Mouse (Mus musculus) hindbrain, embryonic 11.5 days (tissue): ENCODE measurements around the gene Tns3. TPM values are rescaled to one million over a fixed set of nuclear protein-coding genes. Genes with fewer than 3 reads are reported as not detected.

Experiments
- ATAC-seq: fragments of 200-750 bp; cut with Nextera tagmentation; 2 replicates; pipeline ENCODE4 v1.8.0; 2017; ENCODE audit warnings: mild to moderate bottlenecking, moderate TSS enrichment, moderate library complexity; ENCODE audit not compliant: low FRiP score
- DNase-seq: peaks from one replicate; pipeline ENCODE4 v3.0.0-alpha.2; 2015; ENCODE audit warnings: low spot score
- H3K27ac ChIP-seq: fragments of 300-500 bp; sonication (generic); 2 replicates; pipeline ENCODE4 v1.5.1; 2014; ENCODE audit warnings: mild to moderate bottlenecking, low read depth, low read length
- H3K27me3 ChIP-seq: fragments of 300-500 bp; sonication (generic); 2 replicates; pipeline ENCODE4 v1.6.1; 2014; ENCODE audit warnings: mild to moderate bottlenecking, low read length, moderate library complexity, mixed read lengths; ENCODE audit not compliant: control insufficient read depth, insufficient read depth
- H3K36me3 ChIP-seq: fragments of 300-500 bp; sonication (generic); 2 replicates; pipeline ENCODE4 v1.6.1; 2014; ENCODE audit warnings: mild to moderate bottlenecking, low read length, moderate library complexity, mixed read lengths; ENCODE audit not compliant: control insufficient read depth, insufficient read depth
- H3K4me1 ChIP-seq: fragments of 300-500 bp; sonication (generic); replicated peaks from 2 replicates; pipeline ENCODE4 v1.6.1; 2014; ENCODE audit warnings: low read length, mixed read lengths; ENCODE audit not compliant: control insufficient read depth, insufficient read depth
- H3K4me2 ChIP-seq: fragments of 300-500 bp; sonication (generic); replicated peaks from 2 replicates; pipeline ENCODE4 v1.6.1; 2014; ENCODE audit warnings: mild to moderate bottlenecking, low read depth, low read length
- H3K4me3 ChIP-seq: fragments of 300-500 bp; sonication (generic); 2 replicates; pipeline ENCODE4 v1.5.1; 2014; ENCODE audit warnings: low read depth, low read length
- H3K9ac ChIP-seq: fragments of 300-500 bp; sonication (generic); 2 replicates; pipeline ENCODE4 v1.6.1; 2014; ENCODE audit warnings: low read depth, low read length
- H3K9me3 ChIP-seq: fragments of 300-500 bp; sonication (generic); 2 replicates; pipeline ENCODE4 v1.6.1; 2016; ENCODE audit warnings: low read length; ENCODE audit not compliant: control insufficient read depth
- WGBS: fragments of 180-500 bp; shearing (Covaris S2); extraction: QIAGEN DNeasy Blood & Tissue Kit; methylation state at CpG from one replicate; pipeline ENCODE4 v1.1.7; 2014; 5-methylcytosine and 5-hydroxymethylcytosine counted together
- polyA plus RNA-seq: library from polyadenylated mRNA; unstranded; fragments of >200 nt; fragmentation: Nextera tagmentation; extraction: Ambion mirVana; gene quantifications from 2 replicates; pipeline ENCODE4 v1.2.1, GENCODE M21; 2014

Gene Tns3
- polyA plus RNA-seq, 1 experiment from 2014 or later, result 9.5 TPM

GRCm38 (mm10) chr11:8586996-8587644 is 77.2 kb downstream of the Tns3 start:
- no peaks in the 10 kb centered on the region for H3K9me3 ChIP-seq
- DNase-seq (no peak), ATAC-seq (no peak)
- H3K27me3 ChIP-seq, result no peaks in the 10 kb centered on the region
- no peak overlapping the region for H3K4me3 ChIP-seq
- WGBS, result 52% methylated on average over 10 of the region's 10 CpGs
- H3K4me1 ChIP-seq, result no peaks in the 10 kb centered on the region
- no peak overlapping the region for H3K27ac ChIP-seq
- H3K9ac ChIP-seq, result no peak overlapping the region
- no peak overlapping the region for H3K4me2 ChIP-seq
- no peaks in the 10 kb centered on the region for H3K36me3 ChIP-seq

DNA sequence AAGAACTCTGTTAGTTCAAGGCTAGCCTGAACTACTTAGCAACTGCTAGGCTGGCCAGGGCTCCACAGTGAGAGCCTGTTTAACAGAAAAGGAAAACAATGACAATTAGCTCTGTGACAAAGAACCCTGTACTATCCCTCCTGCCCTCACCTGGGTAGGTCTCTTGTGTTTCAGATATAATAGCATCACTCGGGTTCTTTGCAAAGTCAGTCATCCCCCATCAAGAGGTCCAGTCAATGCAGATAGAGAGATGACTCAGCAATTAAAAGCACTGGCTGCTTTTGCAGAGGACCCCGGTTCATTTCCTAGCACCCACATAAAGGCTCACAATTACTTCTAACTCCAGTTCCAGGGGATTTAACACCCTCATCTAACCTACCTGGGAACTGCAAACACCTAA is 78.0 kb downstream of the Tns3 start:
- no peak for DNase-seq
- Histone ChIP-seq H3K9me3 (no peaks in the 10 kb centered on the region), H3K36me3 (no peaks in the 10 kb centered on the region), H3K4me3 (no peak overlapping the region), H3K27me3 (no peaks in the 10 kb centered on the region), H3K9ac (no peak overlapping the region), H3K4me2 (no peak overlapping the region), H3K4me1 (no peaks in the 10 kb centered on the region), H3K27ac (no peak overlapping the region)
- ATAC-seq, result no peak
- WGBS, result 79% methylated on average over 2 of the region's 2 CpGs

DNA sequence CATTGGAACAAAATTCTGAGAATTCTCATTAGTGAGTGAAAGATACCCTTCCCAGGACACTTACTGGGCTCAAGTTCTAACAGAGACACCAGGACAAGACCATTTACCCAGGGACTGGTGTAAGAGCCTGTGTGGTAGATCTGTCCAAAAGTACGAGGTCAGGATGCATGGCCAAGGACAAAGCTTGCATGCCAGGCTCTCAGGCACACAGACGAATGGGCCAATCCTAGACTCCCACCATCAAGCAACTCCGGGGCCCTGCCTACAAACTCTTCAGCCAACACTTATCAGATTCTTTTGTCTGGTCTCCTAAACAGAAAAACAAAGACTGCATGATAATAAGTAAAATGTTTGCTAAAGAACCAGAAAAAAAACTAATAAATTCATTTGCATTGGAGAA is 78.6 kb downstream of the Tns3 start:
- Histone ChIP-seq H3K4me1 (no peaks in the 10 kb centered on the region), H3K27me3 (no peaks in the 10 kb centered on the region), H3K36me3 (no peaks in the 10 kb centered on the region), H3K9ac (no peak overlapping the region), H3K9me3 (no peaks in the 10 kb centered on the region), H3K27ac (no peak overlapping the region), H3K4me2 (no peak overlapping the region), H3K4me3 (no peak overlapping the region)
- no peak for DNase-seq
- WGBS, result 80% methylated on average over 3 of the region's 3 CpGs
- ATAC-seq, result no peak

DNA sequence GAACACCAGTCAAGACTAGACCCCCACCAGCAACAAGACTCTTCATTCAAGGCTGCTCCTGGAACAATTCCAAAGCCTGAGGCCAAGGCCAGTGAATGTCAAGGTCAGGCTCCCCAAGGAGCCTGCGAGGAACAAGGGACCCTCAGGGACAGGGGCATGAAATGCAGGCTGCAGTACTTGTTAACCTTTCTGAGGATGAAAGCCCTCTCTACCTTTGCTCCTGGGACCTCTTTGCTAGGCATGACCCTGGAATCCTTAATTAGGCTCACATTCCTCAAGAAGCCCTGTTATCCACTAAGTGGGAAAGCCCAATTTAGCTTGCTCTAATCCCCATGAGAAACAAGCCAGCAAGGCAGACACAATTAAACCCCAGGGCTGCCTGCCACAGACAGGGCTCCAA is 79.4 kb downstream of the Tns3 start:
- no peaks in the 10 kb centered on the region for H3K9me3 ChIP-seq
- 50% methylated on average over 1 of the region's 1 CpGs for WGBS
- no peak overlapping the region for H3K4me2 ChIP-seq
- no peak overlapping the region for H3K4me3 ChIP-seq
- no peaks in the 10 kb centered on the region for H3K36me3 ChIP-seq
- H3K9ac ChIP-seq, result no peak overlapping the region
- ATAC-seq (no peak), DNase-seq (no peak)
- H3K4me1 ChIP-seq, result no peaks in the 10 kb centered on the region
- no peaks in the 10 kb centered on the region for H3K27me3 ChIP-seq
- H3K27ac ChIP-seq, result no peak overlapping the region

GRCm38 (mm10) chr11:8584307-8584706 is 80.0 kb downstream of the Tns3 start:
- WGBS, result 79% methylated on average over 2 of the region's 2 CpGs
- H3K9me3 ChIP-seq, result no peaks in the 10 kb centered on the region
- H3K4me1 ChIP-seq, result no peaks in the 10 kb centered on the region
- no peak overlapping the region for H3K27ac ChIP-seq
- DNase-seq (no peak), ATAC-seq (no peak)
- no peak overlapping the region for H3K9ac ChIP-seq
- no peaks in the 10 kb centered on the region for H3K36me3 ChIP-seq
- H3K4me3 ChIP-seq, result no peak overlapping the region
- H3K4me2 ChIP-seq, result no peak overlapping the region
- no peaks in the 10 kb centered on the region for H3K27me3 ChIP-seq

DNA sequence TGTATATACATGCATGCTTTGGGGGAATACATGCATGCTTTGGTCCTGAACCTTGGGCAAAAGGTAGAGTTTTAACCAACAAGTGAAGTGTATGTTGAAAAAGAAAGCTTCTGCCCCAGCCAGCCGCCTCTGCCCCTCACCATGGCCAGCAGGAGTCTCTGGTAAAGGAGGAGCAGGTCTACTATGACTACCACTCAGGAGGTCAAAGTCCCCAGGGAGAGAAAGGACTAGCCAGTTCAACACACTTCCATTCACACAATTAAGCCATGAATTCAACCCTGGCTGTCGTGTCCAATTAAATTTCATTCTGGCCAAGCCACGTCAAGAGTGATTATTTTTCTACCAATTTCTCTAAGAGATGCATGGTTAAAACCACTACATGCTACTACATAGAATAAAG is 81.2 kb downstream of the Tns3 start:
- H3K36me3 ChIP-seq, result no peaks in the 10 kb centered on the region

DNA sequence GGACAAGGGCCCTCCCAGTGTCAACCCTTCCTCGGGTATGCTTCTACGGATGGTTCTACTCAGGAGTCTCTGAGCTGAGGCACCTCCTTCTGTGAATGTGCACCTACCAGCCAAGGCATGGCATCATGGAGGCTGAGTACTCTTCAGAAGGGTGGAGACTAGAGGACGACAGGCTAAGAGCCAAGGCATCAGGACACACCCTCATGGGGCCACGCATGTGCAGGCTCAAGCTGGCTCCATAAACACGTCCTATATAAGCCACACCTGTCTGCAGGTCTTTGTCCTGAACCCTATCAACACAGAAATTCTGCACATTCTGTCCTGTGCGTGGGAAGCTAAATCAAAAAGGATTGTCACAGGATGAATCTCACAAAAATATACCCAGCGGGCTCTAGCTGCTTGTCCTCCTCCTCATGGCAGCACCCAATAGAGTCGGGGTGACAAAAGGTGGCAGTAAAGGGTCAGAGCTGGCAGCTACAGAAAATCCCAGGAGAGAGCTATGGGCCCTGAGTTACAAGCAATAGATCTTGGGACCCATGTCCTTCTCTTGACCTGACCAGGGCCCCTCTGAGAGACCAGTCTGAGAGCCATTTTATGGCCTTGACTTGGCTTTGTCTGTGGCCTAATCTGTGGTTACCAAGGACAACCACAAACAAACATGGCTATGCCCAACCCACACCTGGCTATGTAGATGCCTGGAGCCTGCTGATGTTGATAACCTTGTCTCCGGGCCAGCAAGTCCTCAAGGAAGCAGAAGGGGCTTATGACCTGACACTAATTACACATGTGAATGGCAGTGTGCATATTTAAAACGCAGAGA is 82.0 kb downstream of the Tns3 start:
- Histone ChIP-seq H3K4me1 (no peaks in the 10 kb centered on the region), H3K36me3 (no peaks in the 10 kb centered on the region), H3K27me3 (no peaks in the 10 kb centered on the region), H3K27ac (no peak overlapping the region), H3K4me2 (no peak overlapping the region), H3K9me3 (no peaks in the 10 kb centered on the region), H3K9ac (no peak overlapping the region), H3K4me3 (no peak overlapping the region)
- DNase-seq, result no peak
- ATAC-seq, result no peak
- WGBS, result 94% methylated on average over 10 of the region's 10 CpGs

More for the DNA sequence above, 81.2 kb downstream of the Tns3 start:
- Histone ChIP-seq H3K4me2 (no peak overlapping the region), H3K9ac (no peak overlapping the region), H3K4me1 (no peaks in the 10 kb centered on the region), H3K27ac (no peak overlapping the region), H3K9me3 (no peaks in the 10 kb centered on the region), H3K27me3 (no peaks in the 10 kb centered on the region), H3K4me3 (no peak overlapping the region)
- 93% methylated on average over 3 of the region's 3 CpGs for WGBS
- no peak for ATAC-seq
- DNase-seq, result no peak

- H3K36me3 ChIP-seq, result no peaks in the 10 kb centered on the region
- no peak for DNase-seq
- no peaks in the 10 kb centered on the region for H3K9me3 ChIP-seq
- WGBS, result 78% methylated on average over 5 of the region's 5 CpGs
- no peak overlapping the region for H3K9ac ChIP-seq
- no peaks in the 10 kb centered on the region for H3K4me1 ChIP-seq
- no peak overlapping the region for H3K4me2 ChIP-seq
- ATAC-seq, result no peak
- H3K27me3 ChIP-seq, result no peaks in the 10 kb centered on the region
- H3K27ac ChIP-seq, result no peak overlapping the region
- H3K4me3 ChIP-seq, result no peak overlapping the region
Observed at GRCm38 (mm10) chr11:8579789-8580188, 84.5 kb downstream of the Tns3 start.
